8 mouse cellular contexts compared by ENCODE assay signal in genomic region chr1:36513310-36513709, GRCm38 (mm10). TPM values are rescaled to one million over a fixed set of nuclear protein-coding genes. Genes with fewer than 3 reads are reported as not detected.
DNase-seq lines count a peak whose midpoint lies in the region; ATAC-seq and TF ChIP-seq lines count a peak whose summit lies in the region.

No protein-coding gene starts in this region.

- no peak for TF ChIP-seq EP300 in liver, postnatal 0 days (IDR thresholded peaks at IDR 0.05; ENCODE audit: low read depth)

- peaks cover 3% of the 10 kb centered on the region; the same call in 1 of the 2 replicates for H3K9me3 ChIP-seq in heart, embryonic 13.5 days
- H3K9me3 ChIP-seq in hindbrain, embryonic 12.5 days (replicated peaks) = no peaks in the 10 kb centered on the region
- no peaks in the 10 kb centered on the region for H3K9me3 ChIP-seq in liver, postnatal 0 days (ENCODE audit: low read length)

- DNase-seq in heart, adult 18-20 months = no peak
- DNase-seq in MN1 (ENCODE audit: low spot score) = peak; percentile 43
- no peak for DNase-seq in liver, postnatal 0 days
- no peak for DNase-seq in spleen, adult 12 weeks (ENCODE audit: low spot score)
- DNase-seq in adrenal gland, adult 18-20 months (ENCODE audit: low spot score in 2 of 2) = no peak
- no peak for DNase-seq in left cerebral cortex, postnatal 36 days (ENCODE audit: low spot score in 2 of 2)

- no peak for ATAC-seq in heart, embryonic 13.5 days (ENCODE audit: extremely low read depth, insufficient number of reproducible peaks, low FRiP score, low TSS enrichment)
- no peak for ATAC-seq in hindbrain, embryonic 12.5 days (ENCODE audit: low FRiP score)
- no peak for ATAC-seq in liver, postnatal 0 days

- H3K4me1 ChIP-seq in heart, embryonic 13.5 days = peaks cover 46% of the 10 kb centered on the region
- H3K4me1 ChIP-seq in hindbrain, embryonic 12.5 days = peaks cover 28% of the 10 kb centered on the region
- peaks cover 19% of the 10 kb centered on the region for H3K4me1 ChIP-seq in liver, postnatal 0 days (ENCODE audit: insufficient read depth)

- peak overlapping the region; percentile 87 for H3K9ac ChIP-seq in heart, embryonic 13.5 days
- peak overlapping the region; percentile 93 for H3K9ac ChIP-seq in hindbrain, embryonic 12.5 days
- H3K9ac ChIP-seq in liver, postnatal 0 days (replicated peaks) = peak overlapping the region; percentile 84

- no peaks in the 10 kb centered on the region for H3K27me3 ChIP-seq in heart, embryonic 13.5 days (replicated peaks)
- no peaks in the 10 kb centered on the region for H3K27me3 ChIP-seq in hindbrain, embryonic 12.5 days
- H3K27me3 ChIP-seq in liver, postnatal 0 days (ENCODE audit: insufficient read depth, low read length) = no peaks in the 10 kb centered on the region

- 9% methylated on average over 1 of the region's 1 CpGs for WGBS in heart, embryonic 13.5 days
- WGBS in hindbrain, embryonic 12.5 days = 9% methylated on average over 1 of the region's 1 CpGs
- 20% methylated on average over 1 of the region's 1 CpGs for WGBS in liver, postnatal 0 days (ENCODE audit: insufficient replicate concordance)

- intact Hi-C loops in left cerebral cortex, postnatal 36 days (cut with DNase I) = loop anchor here (5.0 kb wide), 2 partner anchors 66 to 146 kb away; partner anchors contain the start of genes Kansl3 and Lman2l

- peak overlapping the region; percentile 72 for H3K4me3 ChIP-seq in heart, embryonic 13.5 days
- peak overlapping the region; percentile 96 for H3K4me3 ChIP-seq in hindbrain, embryonic 12.5 days
- peak overlapping the region; percentile 89 for H3K4me3 ChIP-seq in liver, postnatal 0 days (ENCODE audit: low read depth, low read length)

- peak overlapping the region; percentile 96 for H3K4me2 ChIP-seq in heart, embryonic 13.5 days
- peak overlapping the region; percentile 80 for H3K4me2 ChIP-seq in hindbrain, embryonic 12.5 days (replicated peaks)
- H3K4me2 ChIP-seq in liver, postnatal 0 days (ENCODE audit: low read depth, low read length) = peak overlapping the region; percentile 96

- H3K36me3 ChIP-seq in heart, embryonic 13.5 days = peaks cover 28% of the 10 kb centered on the region
- H3K36me3 ChIP-seq in hindbrain, embryonic 12.5 days = peaks cover 14% of the 10 kb centered on the region
- 0 out of 2 replicates have a peak, but pooled peaks cover 4% of the 10 kb centered on the region for H3K36me3 ChIP-seq in liver, postnatal 0 days (replicated peaks; ENCODE audit: insufficient read depth, low read length)

- H3K27ac ChIP-seq in heart, embryonic 13.5 days (replicated peaks) = no peak overlapping the region
- no peak overlapping the region; the same call in 1 of the 2 replicates for H3K27ac ChIP-seq in hindbrain, embryonic 12.5 days
- H3K27ac ChIP-seq in liver, postnatal 0 days (ENCODE audit: low read depth) = no peak overlapping the region

- no peak for TF ChIP-seq CTCF in liver, postnatal 0 days (IDR thresholded peaks at IDR 0.05; ENCODE audit: low read depth)

RNA-seq across cellular contexts. Expression of gene Cnnm3, which starts 1.6 kb away (rescaled TPM):
- 2.0 and 2.4 TPM in 2 replicates for polyA plus RNA-seq in heart, embryonic 13.5 days (2015; fragmentation: Nextera tagmentation; extraction: Ambion mirVana)
- total RNA-seq in heart, adult 18-20 months (2021) = 10 to 100 TPM; 13.1 to 16.6 TPM
- polyA plus RNA-seq in hindbrain, embryonic 12.5 days (2016; fragmentation: Nextera tagmentation; extraction: Ambion mirVana) = 4.5 and 4.6 TPM in 2 replicates
- polyA plus RNA-seq in liver, postnatal 0 days (2015; fragmentation: Nextera tagmentation; extraction: Ambion mirVana) = 0.92 and 1.1 TPM in 2 replicates
- 10 to 100 TPM; 20.8 to 28.9 TPM for total RNA-seq in adrenal gland, adult 18-20 months (2021)
- total RNA-seq in left cerebral cortex, postnatal 36 days (2021) = 10 to 100 TPM; 30.4 to 32.9 TPM

RNA-seq across cellular contexts. Expression of gene Ankrd23, which starts 23.4 kb away (rescaled TPM):
- 17.7 and 20.1 TPM in 2 replicates for polyA plus RNA-seq in heart, embryonic 13.5 days (2015; fragmentation: Nextera tagmentation; extraction: Ambion mirVana)
- total RNA-seq in heart, adult 18-20 months (2021) = 100 to 1,000 TPM; 315 to 408 TPM
- 14.6 and 18.8 TPM in 2 replicates for polyA plus RNA-seq in hindbrain, embryonic 12.5 days (2016; fragmentation: Nextera tagmentation; extraction: Ambion mirVana)
- polyA plus RNA-seq in liver, postnatal 0 days (2015; fragmentation: Nextera tagmentation; extraction: Ambion mirVana) = 2.0 and 2.2 TPM in 2 replicates
- 10 to 100 TPM; 10.3 to 10.6 TPM for total RNA-seq in adrenal gland, adult 18-20 months (2021)
- 1 to 10 TPM; 3.1 to 9.6 TPM for total RNA-seq in left cerebral cortex, postnatal 36 days (2021)

RNA-seq across cellular contexts. Expression of gene Gm42417, which starts 25.9 kb away (rescaled TPM):
- polyA plus RNA-seq in heart, embryonic 13.5 days (2015; fragmentation: Nextera tagmentation; extraction: Ambion mirVana) = not detected in 2 replicates
- 100 to 1,000 TPM; 174 to 267 TPM for total RNA-seq in heart, adult 18-20 months (2021)
- not detected in 2 replicates for polyA plus RNA-seq in hindbrain, embryonic 12.5 days (2016; fragmentation: Nextera tagmentation; extraction: Ambion mirVana)
- polyA plus RNA-seq in liver, postnatal 0 days (2015; fragmentation: Nextera tagmentation; extraction: Ambion mirVana) = 0.45 TPM in 1 of 2 replicates, not detected in the other
- total RNA-seq in adrenal gland, adult 18-20 months (2021) = not detected
- total RNA-seq in left cerebral cortex, postnatal 36 days (2021) = not detected

RNA-seq across cellular contexts. Expression of gene Ankrd39, which starts 33.9 kb away (rescaled TPM):
- polyA plus RNA-seq in heart, embryonic 13.5 days (2015; fragmentation: Nextera tagmentation; extraction: Ambion mirVana) = 23.6 and 27.2 TPM in 2 replicates
- total RNA-seq in heart, adult 18-20 months (2021) = 1 to 10 TPM; 5.8 to 6.2 TPM
- 17.8 and 18.8 TPM in 2 replicates for polyA plus RNA-seq in hindbrain, embryonic 12.5 days (2016; fragmentation: Nextera tagmentation; extraction: Ambion mirVana)
- 7.4 and 8.3 TPM in 2 replicates for polyA plus RNA-seq in liver, postnatal 0 days (2015; fragmentation: Nextera tagmentation; extraction: Ambion mirVana)
- 10 to 100 TPM; 11.0 to 11.1 TPM for total RNA-seq in adrenal gland, adult 18-20 months (2021)
- total RNA-seq in left cerebral cortex, postnatal 36 days (2021) = 10 to 100 TPM; 11.9 to 15.8 TPM

RNA-seq across cellular contexts. Expression of gene Cnnm4, which starts 41.9 kb away (rescaled TPM):
- 6.3 and 6.7 TPM in 2 replicates for polyA plus RNA-seq in heart, embryonic 13.5 days (2015; fragmentation: Nextera tagmentation; extraction: Ambion mirVana)
- 1 to 10 TPM; 3.8 to 4.3 TPM for total RNA-seq in heart, adult 18-20 months (2021)
- polyA plus RNA-seq in hindbrain, embryonic 12.5 days (2016; fragmentation: Nextera tagmentation; extraction: Ambion mirVana) = 11.3 and 11.5 TPM in 2 replicates
- polyA plus RNA-seq in liver, postnatal 0 days (2015; fragmentation: Nextera tagmentation; extraction: Ambion mirVana) = 2.1 and 2.2 TPM in 2 replicates
- total RNA-seq in adrenal gland, adult 18-20 months (2021) = 1 to 10 TPM; 3.6 to 5.9 TPM
- 10 to 100 TPM; 13.3 to 14.0 TPM for total RNA-seq in left cerebral cortex, postnatal 36 days (2021)

Comparison
In these comparisons a context has a peak if more than half of its experiments do, and no peak if none do; other contexts are left out.
1. RNA of gene Ankrd23, which starts 23.4 kb away (total RNA-seq): 315 to 408 TPM in heart, adult 18-20 months; 10.3 to 10.6 TPM in adrenal gland, adult 18-20 months and 3.1 to 9.6 TPM in left cerebral cortex, postnatal 36 days; every median in the first group is over 10 times any median in the second.
2. RNA of gene Gm42417, which starts 25.9 kb away (total RNA-seq): 174 to 267 TPM in heart, adult 18-20 months; not detected in adrenal gland, adult 18-20 months and not detected in left cerebral cortex, postnatal 36 days; every median in the first group is over 100 times any median in the second.
3. Peak in every context shown above with its lines, with median percentiles within 50 percentile points of each other: H3K4me2 ChIP-seq, H3K4me3 ChIP-seq and H3K9ac ChIP-seq.